Mouse (Mus musculus): ENCODE data around the gene Rnaseh2c. TPM values are rescaled to one million over a fixed set of nuclear protein-coding genes. Genes with fewer than 3 reads are reported as not detected.
A peak's percentile ranks its signal among the peaks of the same experiment; 100 is the strongest.

Rnaseh2c gene
- polyA plus RNA-seq, 1 experiment: 50.2 TPM

DNA sequence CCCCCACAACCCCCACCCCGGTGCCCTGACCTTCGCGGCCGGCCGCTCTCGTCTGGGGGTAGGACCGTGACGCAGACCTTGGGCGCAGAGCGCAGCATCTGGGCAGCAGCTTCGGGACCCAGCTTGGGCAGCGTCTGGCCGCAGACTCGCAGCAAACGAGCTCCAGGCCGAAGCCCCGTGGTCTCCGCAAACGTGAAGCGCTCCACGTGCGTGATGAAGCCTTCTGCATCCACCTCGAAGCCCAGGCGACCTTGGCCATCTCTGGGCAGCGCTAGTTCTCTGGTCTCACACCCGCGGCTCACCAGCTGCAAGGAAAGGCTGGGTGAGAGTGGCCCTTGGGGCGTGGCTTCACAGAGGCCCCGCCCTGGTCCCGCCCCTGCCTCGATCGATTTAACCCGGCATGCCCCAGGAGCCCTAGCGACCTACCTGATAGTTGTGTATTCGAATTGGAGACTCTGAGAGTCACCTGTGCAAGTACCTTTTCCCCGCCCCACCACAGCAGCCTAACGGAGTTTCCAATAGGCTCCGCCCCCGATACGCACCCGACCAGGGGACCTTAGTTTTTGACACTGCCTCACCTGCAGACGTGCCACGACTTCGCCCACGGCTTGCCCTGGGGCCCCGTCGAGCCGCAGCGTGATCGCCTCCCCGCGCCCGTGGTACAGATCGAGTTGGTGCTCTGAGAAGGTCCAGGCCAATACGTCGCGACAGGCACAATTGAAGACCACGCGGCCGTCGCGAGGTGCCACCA lies 52.5 kb downstream of the Rnaseh2c start:
- TF ChIP-seq POLR2A (IDR thresholded peaks at IDR 0.05; ENCODE audit: extremely low read depth, insufficient read depth, low read length) (no peak; the same call in 1 of the 2 replicates), CTCF (IDR thresholded peaks at IDR 0.05; ENCODE audit: extremely low read depth, insufficient read depth, low read length) (no peak)
- Histone ChIP-seq H3K4me1 (ENCODE audit: control insufficient read depth, insufficient read depth, low read length) (no peaks in the 10 kb centered on the region), H3K27ac (ENCODE audit: insufficient read depth, low read length) (no peak overlapping the region), H3K4me3 (ENCODE audit: insufficient read depth, low read length) (peak overlapping the region; percentile 47)

DNA sequence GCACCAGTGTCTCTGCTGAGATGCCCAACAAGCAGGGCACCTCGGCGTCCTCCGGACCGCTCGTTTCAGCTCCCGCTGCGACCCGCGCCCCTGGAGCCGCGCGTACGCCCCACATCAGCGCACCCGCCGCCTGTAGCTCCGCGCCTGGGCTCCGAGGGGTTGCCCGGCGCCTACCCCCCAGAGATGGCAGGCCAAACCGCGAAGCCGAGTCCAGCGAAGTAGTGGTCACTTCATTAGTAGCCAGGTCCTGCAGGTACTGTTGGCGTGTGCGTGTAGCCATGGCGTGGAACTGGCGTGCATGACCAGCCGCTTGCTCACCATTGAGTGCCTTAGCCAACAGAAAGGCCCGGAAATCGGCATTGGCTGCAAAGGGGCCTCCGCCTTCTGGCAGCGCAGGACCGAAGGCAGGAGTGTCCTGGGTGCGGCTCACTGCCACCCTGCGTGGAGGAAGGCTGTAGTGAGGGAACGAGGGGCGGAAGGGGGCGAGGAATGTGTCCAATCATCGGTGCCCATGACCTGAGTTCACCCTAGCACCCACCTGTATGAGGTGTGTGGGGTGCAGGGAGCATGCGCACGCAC lies 53.1 kb downstream of the Rnaseh2c start:
- Histone ChIP-seq H3K27ac (ENCODE audit: insufficient read depth, low read length) (no peak overlapping the region), H3K4me1 (ENCODE audit: control insufficient read depth, insufficient read depth, low read length) (no peaks in the 10 kb centered on the region), H3K4me3 (ENCODE audit: insufficient read depth, low read length) (peak overlapping the region; percentile 47; the same call in 1 of the 2 replicates)
- TF ChIP-seq POLR2A (IDR thresholded peaks at IDR 0.05; ENCODE audit: extremely low read depth, insufficient read depth, low read length): no peak
- TF ChIP-seq CTCF (IDR thresholded peaks at IDR 0.05; ENCODE audit: extremely low read depth, insufficient read depth, low read length): no peak

Other genes with a start within 250 kb of the Rnaseh2c start
- gene Eif1ad, start 235.1 kb upstream of the Rnaseh2c start, polyA plus RNA-seq (2012; rRNA removed): 26.8 and 27.0 TPM in 2 replicates
- 92.0 and 104 TPM in 2 replicates for gene Banf1, start 234.7 kb upstream of the Rnaseh2c start, polyA plus RNA-seq (2012; rRNA removed)
- 71.0 and 76.4 TPM in 2 replicates for gene Sart1, start 213.2 kb upstream of the Rnaseh2c start, polyA plus RNA-seq (2012; rRNA removed)
- gene Tsga10ip, start 199.3 kb upstream of the Rnaseh2c start, polyA plus RNA-seq (2012; rRNA removed): not detected in 2 replicates
- gene Drap1, start 176.9 kb upstream of the Rnaseh2c start, polyA plus RNA-seq (2012; rRNA removed): 285 and 320 TPM in 2 replicates
- 99.8 and 101 TPM in 2 replicates for gene AI837181, start 176.7 kb upstream of the Rnaseh2c start, polyA plus RNA-seq (2012; rRNA removed)
- 0.21 TPM in 1 of 2 replicates, not detected in the other for gene Fosl1, start 154.3 kb upstream of the Rnaseh2c start, polyA plus RNA-seq (2012; rRNA removed)
- 23.8 and 24.5 TPM in 2 replicates for gene Ccdc85b, start 144.0 kb upstream of the Rnaseh2c start, polyA plus RNA-seq (2012; rRNA removed)
- 129 and 131 TPM in 2 replicates for gene Fibp, start 141.3 kb upstream of the Rnaseh2c start, polyA plus RNA-seq (2012; rRNA removed)
- 0.27 and 0.53 TPM in 2 replicates for gene Ctsw, start 133.4 kb upstream of the Rnaseh2c start, polyA plus RNA-seq (2012; rRNA removed)
- 24.5 and 27.1 TPM in 2 replicates for gene Efemp2, start 127.9 kb upstream of the Rnaseh2c start, polyA plus RNA-seq (2012; rRNA removed)
- 38.6 and 39.5 TPM in 2 replicates for gene Mus81, start 113.5 kb upstream of the Rnaseh2c start, polyA plus RNA-seq (2012; rRNA removed)
- gene Cfl1, start 111.4 kb upstream of the Rnaseh2c start, polyA plus RNA-seq (2012; rRNA removed): 1,356 and 1,455 TPM in 2 replicates
- 4.7 and 5.7 TPM in 2 replicates for gene 1700020D05Rik, start 98.1 kb upstream of the Rnaseh2c start, polyA plus RNA-seq (2012; rRNA removed)
- 150 and 162 TPM in 2 replicates for gene Snx32, start 91.3 kb upstream of the Rnaseh2c start, polyA plus RNA-seq (2012; rRNA removed)
- 0.02 and 0.04 TPM in 2 replicates for gene Ovol1, start 41.2 kb upstream of the Rnaseh2c start, polyA plus RNA-seq (2012; rRNA removed)
- gene Ap5b1, start 33.8 kb upstream of the Rnaseh2c start, polyA plus RNA-seq (2012; rRNA removed): 3.2 and 3.3 TPM in 2 replicates
- 111 and 115 TPM in 2 replicates for gene Kat5, start 8.4 kb downstream of the Rnaseh2c start, polyA plus RNA-seq (2012; rRNA removed)
- 30.9 and 32.5 TPM in 2 replicates for gene Rela, start 35.6 kb downstream of the Rnaseh2c start, polyA plus RNA-seq (2012; rRNA removed)
- 16.9 and 17.7 TPM in 2 replicates for gene Sipa1, start 61.8 kb downstream of the Rnaseh2c start, polyA plus RNA-seq (2012; rRNA removed)
- 21.1 and 23.1 TPM in 2 replicates for gene Map3k11, start 86.9 kb downstream of the Rnaseh2c start, polyA plus RNA-seq (2012; rRNA removed)
- gene Pcnx3, start 87.0 kb downstream of the Rnaseh2c start, polyA plus RNA-seq (2012; rRNA removed): 59.9 and 60.8 TPM in 2 replicates
- gene Kcnk7, start 102.5 kb downstream of the Rnaseh2c start, polyA plus RNA-seq (2012; rRNA removed): 0.09 and 0.23 TPM in 2 replicates
- gene Ehbp1l1, start 124.4 kb downstream of the Rnaseh2c start, polyA plus RNA-seq (2012; rRNA removed): 16.5 and 17.0 TPM in 2 replicates
- gene Fam89b, start 127.8 kb downstream of the Rnaseh2c start, polyA plus RNA-seq (2012; rRNA removed): 46.7 and 58.6 TPM in 2 replicates
- gene Ltbp3, start 139.0 kb downstream of the Rnaseh2c start, polyA plus RNA-seq (2012; rRNA removed): 54.2 and 54.9 TPM in 2 replicates
- 120 and 124 TPM in 2 replicates for gene Scyl1, start 169.5 kb downstream of the Rnaseh2c start, polyA plus RNA-seq (2012; rRNA removed)